Mouse (Mus musculus) embryonic facial prominence, embryonic 14.5 days (tissue): Measurements from ENCODE around the gene Gpr176. TPM values are rescaled to one million over a fixed set of nuclear protein-coding genes. Genes with fewer than 3 reads are reported as not detected.
A peak's percentile ranks its signal among the peaks of the same experiment; 100 is the strongest.

Experiments used
- ATAC-seq: fragments of 200-750 bp; cut with Nextera tagmentation; 2 replicates; pipeline ENCODE4 v1.8.0; 2017; ENCODE audit warnings: low read depth, moderate number of reproducible peaks, moderate TSS enrichment
- DNase-seq: peaks from one replicate; pipeline ENCODE4 v3.0.0-alpha.2; 2015; ENCODE audit warnings: low spot score
- H3K27ac ChIP-seq: fragments of 300-500 bp; sonication (generic); replicated peaks from 2 replicates; pipeline ENCODE4 v1.5.1; 2014; ENCODE audit warnings: low read depth, mild to moderate bottlenecking, low read length, moderate library complexity
- H3K27me3 ChIP-seq: fragments of 300-500 bp; sonication (generic); replicated peaks from 2 replicates; pipeline ENCODE4 v1.6.1; 2014; ENCODE audit warnings: low read length; ENCODE audit not compliant: control insufficient read depth, insufficient read depth
- H3K36me3 ChIP-seq: fragments of 300-500 bp; sonication (generic); 2 replicates; pipeline ENCODE4 v1.6.1; 2014; ENCODE audit warnings: low read length, mixed read lengths; ENCODE audit not compliant: control insufficient read depth, insufficient read depth
- H3K4me1 ChIP-seq: fragments of 300-500 bp; sonication (generic); 2 replicates; pipeline ENCODE4 v1.6.1; 2014; ENCODE audit warnings: antibody characterized with exemption, low read length; ENCODE audit not compliant: control insufficient read depth, insufficient read depth
- H3K4me2 ChIP-seq: fragments of 300-500 bp; sonication (generic); 2 replicates; pipeline ENCODE4 v1.6.1; 2014; ENCODE audit warnings: low read depth, mild to moderate bottlenecking, low read length, moderate library complexity, mixed read lengths
- H3K4me3 ChIP-seq: fragments of 300-500 bp; sonication (generic); 2 replicates; pipeline ENCODE4 v1.5.1; 2014; ENCODE audit warnings: low read depth, mild to moderate bottlenecking, low read length
- H3K9ac ChIP-seq: fragments of 300-500 bp; sonication (generic); 2 replicates; pipeline ENCODE4 v1.6.1; 2014; ENCODE audit warnings: low read depth, mild to moderate bottlenecking, low read length, moderate library complexity, mixed read lengths
- H3K9me3 ChIP-seq: fragments of 300-500 bp; sonication (generic); 2 replicates; pipeline ENCODE4 v1.6.1; 2016; ENCODE audit warnings: low read length; ENCODE audit not compliant: control insufficient read depth
- WGBS: fragments of 180-500 bp; shearing (Covaris S2); extraction: QIAGEN DNeasy Blood & Tissue Kit; methylation state at CpG from one replicate; pipeline ENCODE4 v1.1.7; 2014; 5-methylcytosine and 5-hydroxymethylcytosine counted together
- polyA plus RNA-seq: library from polyadenylated mRNA; unstranded; fragments of >200 nt; fragmentation: Nextera tagmentation; extraction: Ambion mirVana; gene quantifications from 2 replicates; pipeline ENCODE4 v1.2.1, GENCODE M21; 2014

Gpr176 gene
- polyA plus RNA-seq, result 0.34 and 0.53 TPM in 2 replicates

GRCm38 (mm10) chr2:118372901-118373571 is at the start of gene Gpr176:
TSS of gene Gpr176 (minus strand) at chr2:118373419.
- peaks cover 34% of the 10 kb centered on the region for H3K27me3 ChIP-seq
- peak within 1 kb of the TSS; percentile 46 for H3K4me3 ChIP-seq
- ATAC-seq, result peak; percentile 82
- no peaks in the 10 kb centered on the region for H3K36me3 ChIP-seq
- no peak within 1 kb of the TSS for H3K27ac ChIP-seq
- DNase-seq, result peak; percentile 50
- H3K4me2 ChIP-seq, result peak within 1 kb of the TSS; percentile 75
- H3K9me3 ChIP-seq, result no peaks in the 10 kb centered on the region
- H3K9ac ChIP-seq, result peak within 1 kb of the TSS; percentile 48
- H3K4me1 ChIP-seq, result 0 out of 2 replicates have a peak, but pooled peaks cover 7% of the 10 kb centered on the region
- under 1% methylated on average over 16 of the region's 59 CpGs for WGBS

- H3K9ac ChIP-seq, result no peak overlapping the region
- H3K4me2 ChIP-seq, result no peak overlapping the region
- 76% methylated on average over 8 of the region's 8 CpGs for WGBS
- ATAC-seq, result 0 out of 2 replicates have a peak, but pooled peaks have one; percentile 33
- H3K27me3 ChIP-seq, result no peaks in the 10 kb centered on the region
- H3K4me1 ChIP-seq, result no peaks in the 10 kb centered on the region
- H3K4me3 ChIP-seq, result no peak overlapping the region
- no peak overlapping the region for H3K27ac ChIP-seq
- H3K9me3 ChIP-seq, result no peaks in the 10 kb centered on the region
- peaks cover 50% of the 10 kb centered on the region for H3K36me3 ChIP-seq
- no peak for DNase-seq
These were observed 49.2 kb upstream of the Gpr176 start for GRCm38 (mm10) chr2:118422385-118422784.

GRCm38 (mm10) chr2:118421951-118422350 is 48.7 kb upstream of the Gpr176 start:
- Histone ChIP-seq H3K9me3 (no peaks in the 10 kb centered on the region), H3K4me2 (no peak overlapping the region), H3K27ac (no peak overlapping the region), H3K4me1 (no peaks in the 10 kb centered on the region), H3K36me3 (peaks cover 49% of the 10 kb centered on the region), H3K27me3 (no peaks in the 10 kb centered on the region), H3K4me3 (no peak overlapping the region), H3K9ac (no peak overlapping the region)
- no peak for ATAC-seq
- DNase-seq, result no peak
- 84% methylated on average over 15 of the region's 15 CpGs for WGBS

GRCm38 (mm10) chr2:118418076-118418475 is 44.9 kb upstream of the Gpr176 start:
- Histone ChIP-seq H3K9ac (no peak overlapping the region), H3K36me3 (peaks cover 72% of the 10 kb centered on the region), H3K4me3 (no peak overlapping the region), H3K27me3 (no peaks in the 10 kb centered on the region), H3K9me3 (no peaks in the 10 kb centered on the region), H3K27ac (no peak overlapping the region), H3K4me1 (no peaks in the 10 kb centered on the region), H3K4me2 (no peak overlapping the region)
- 91% methylated on average over 4 of the region's 4 CpGs for WGBS
- DNase-seq (no peak), ATAC-seq (no peak)

- Histone ChIP-seq H3K4me2 (no peak overlapping the region), H3K9me3 (peaks cover 5% of the 10 kb centered on the region; the same call in 1 of the 2 replicates), H3K9ac (no peak overlapping the region), H3K36me3 (peaks cover 76% of the 10 kb centered on the region), H3K27ac (no peak overlapping the region), H3K27me3 (no peaks in the 10 kb centered on the region), H3K4me3 (no peak overlapping the region), H3K4me1 (no peaks in the 10 kb centered on the region)
- DNase-seq (no peak), ATAC-seq (no peak)
- 90% methylated on average over 6 of the region's 6 CpGs for whole genome bisulfite sequencing
These were observed 42.6 kb upstream of the Gpr176 start for GRCm38 (mm10) chr2:118415601-118416355.

GRCm38 (mm10) chr2:118412821-118413220 is 39.6 kb upstream of the Gpr176 start:
- Histone ChIP-seq H3K4me3 (no peak overlapping the region), H3K4me2 (no peak overlapping the region), H3K9me3 (peaks cover 5% of the 10 kb centered on the region; the same call in 1 of the 2 replicates), H3K27me3 (no peaks in the 10 kb centered on the region), H3K4me1 (no peaks in the 10 kb centered on the region), H3K36me3 (peaks cover 59% of the 10 kb centered on the region), H3K27ac (no peak overlapping the region), H3K9ac (no peak overlapping the region)
- DNase-seq (no peak), ATAC-seq (no peak)
- 92% methylated on average over 11 of the region's 11 CpGs for WGBS

- H3K4me3 ChIP-seq, result no peak overlapping the region
- no peaks in the 10 kb centered on the region for H3K27me3 ChIP-seq
- peaks cover 39% of the 10 kb centered on the region for H3K36me3 ChIP-seq
- no peak overlapping the region for H3K4me2 ChIP-seq
- H3K4me1 ChIP-seq, result no peaks in the 10 kb centered on the region
- no peak overlapping the region for H3K9ac ChIP-seq
- ATAC-seq (no peak), DNase-seq (no peak)
- no peak overlapping the region for H3K27ac ChIP-seq
- H3K9me3 ChIP-seq, result peaks cover 5% of the 10 kb centered on the region; the same call in 1 of the 2 replicates
- 74% methylated on average over 4 of the region's 4 CpGs for WGBS
These were observed 35.2 kb upstream of the Gpr176 start for GRCm38 (mm10) chr2:118408336-118408895.

- Histone ChIP-seq H3K4me2 (no peak overlapping the region), H3K27me3 (no peaks in the 10 kb centered on the region), H3K4me3 (no peak overlapping the region), H3K9me3 (peaks cover under 1% of the 10 kb centered on the region; the same call in 1 of the 2 replicates), H3K9ac (no peak overlapping the region), H3K36me3 (peaks cover 27% of the 10 kb centered on the region), H3K4me1 (no peaks in the 10 kb centered on the region), H3K27ac (no peak overlapping the region)
- no peak for ATAC-seq
- DNase-seq, result no peak
- 64% methylated on average over 2 of the region's 2 CpGs for WGBS
These were observed 33.6 kb upstream of the Gpr176 start for GRCm38 (mm10) chr2:118406811-118407210.
